Mouse (Mus musculus) erythroblast, embryonic 14.5 days (primary cell): ENCODE data around the gene Art4.

Experiments used
- GATA1 ChIP-seq: IDR thresholded peaks from 2 replicates; pipeline ENCODE4 v1.6.1; 2012; ENCODE audit warnings: low read length, inconsistent platforms, mixed read lengths
- TAL1 ChIP-seq: IDR thresholded peaks from 3 replicates; pipeline ENCODE4 v1.6.1; 2012; ENCODE audit warnings: low read length, inconsistent platforms, mixed read lengths

GRCm38 (mm10) chr6:136868921-136869320, 11.4 kb upstream of the Art4 start:
- TF ChIP-seq GATA1 (no peak), TAL1 (no peak)
